ENCODE assay signal across 7 mouse cellular contexts in genomic region chr16:4602766-4603452, GRCm38 (mm10). TPM values are rescaled to one million over a fixed set of nuclear protein-coding genes. Genes with fewer than 3 reads are reported as not detected.
A peak's percentile ranks its signal among the peaks of the same experiment; 100 is the strongest.
DNase-seq lines count a peak whose midpoint lies in the region; ATAC-seq and TF ChIP-seq lines count a peak whose summit lies in the region.

No protein-coding gene starts in this region.

- H3K9me3 ChIP-seq in lung, embryonic 14.5 days (ENCODE audit: low read depth, low read length), result no peaks in the 10 kb centered on the region
- no peaks in the 10 kb centered on the region for H3K9me3 ChIP-seq in heart, postnatal 0 days (replicated peaks; ENCODE audit: control insufficient read depth, low read length)
- H3K9me3 ChIP-seq in kidney, postnatal 0 days (replicated peaks; ENCODE audit: low read length), result no peaks in the 10 kb centered on the region
- H3K9me3 ChIP-seq in neural tube, embryonic 13.5 days, result no peaks in the 10 kb centered on the region

- no peak for TF ChIP-seq CTCF in lung, embryonic 14.5 days (IDR thresholded peaks at IDR 0.05; ENCODE audit: low read depth)
- no peak for TF ChIP-seq CTCF in lung, adult 2 months (IDR thresholded peaks at IDR 0.05; ENCODE audit: insufficient read depth, low read length)
- no peak for TF ChIP-seq CTCF in heart, postnatal 0 days (IDR thresholded peaks at IDR 0.05; ENCODE audit: low read depth)
- 0 out of 2 replicates have a peak, but pooled peaks have one; percentile 1 for TF ChIP-seq CTCF in kidney, postnatal 0 days (IDR thresholded peaks at IDR 0.05; ENCODE audit: low read depth)
- no peak for TF ChIP-seq CTCF in thymus, adult 2 months (IDR thresholded peaks at IDR 0.05; ENCODE audit: borderline replicate concordance, control insufficient read depth, extremely low read depth, insufficient read depth, low read length, poor library complexity)

- TF ChIP-seq EP300 in heart, postnatal 0 days (IDR thresholded peaks at IDR 0.05; ENCODE audit: low read depth), result no peak

- no peak for TF ChIP-seq POLR2A in lung, adult 2 months (IDR thresholded peaks at IDR 0.05; ENCODE audit: borderline replicate concordance, extremely low read depth, low read depth, low read length)
- no peak for TF ChIP-seq POLR2A in thymus, adult 2 months (IDR thresholded peaks at IDR 0.05; ENCODE audit: control insufficient read depth, extremely low read depth, insufficient read depth, low read length, poor library complexity)

- H3K36me3 ChIP-seq in lung, embryonic 14.5 days (ENCODE audit: insufficient read depth), result no peaks in the 10 kb centered on the region; the same call in 1 of the 2 replicates
- no peaks in the 10 kb centered on the region for H3K36me3 ChIP-seq in heart, postnatal 0 days (replicated peaks; ENCODE audit: control insufficient read depth, insufficient read depth, low read length)
- no peaks in the 10 kb centered on the region for H3K36me3 ChIP-seq in kidney, postnatal 0 days (ENCODE audit: insufficient read depth, low read length)
- H3K36me3 ChIP-seq in neural tube, embryonic 13.5 days, result no peaks in the 10 kb centered on the region
- no peaks in the 10 kb centered on the region for H3K36me3 ChIP-seq in thymus, adult 2 months (ENCODE audit: control insufficient read depth, insufficient read depth, low read length)

- peak; percentile 70 for ATAC-seq in lung, embryonic 14.5 days (ENCODE audit: insufficient read depth)
- ATAC-seq in heart, postnatal 0 days (ENCODE audit: insufficient read depth, low read depth), result peak; percentile 37; the same call in 1 of the 2 replicates
- ATAC-seq in kidney, postnatal 0 days (replicated peaks; ENCODE audit: low FRiP score, low read depth), result peak; percentile 61
- ATAC-seq in neural tube, embryonic 13.5 days (ENCODE audit: low read depth), result no peak
- ATAC-seq in inflammation-experienced regulatory T-cells, adult 6 months, result no peak

- H3K27me3 ChIP-seq in lung, embryonic 14.5 days (ENCODE audit: insufficient read depth, low read length), result no peaks in the 10 kb centered on the region
- no peaks in the 10 kb centered on the region for H3K27me3 ChIP-seq in heart, postnatal 0 days (ENCODE audit: control insufficient read depth, insufficient read depth, low read length)
- H3K27me3 ChIP-seq in kidney, postnatal 0 days (ENCODE audit: insufficient read depth, low read length), result no peaks in the 10 kb centered on the region
- H3K27me3 ChIP-seq in neural tube, embryonic 13.5 days, result no peaks in the 10 kb centered on the region
- no peaks in the 10 kb centered on the region for H3K27me3 ChIP-seq in thymus, adult 2 months (ENCODE audit: control insufficient read depth, insufficient read depth, low read length)

- peak overlapping the region; percentile 33; the same call in 1 of the 2 replicates for H3K9ac ChIP-seq in lung, embryonic 14.5 days
- 0 out of 2 replicates have a peak overlapping the region, but pooled peaks have one; percentile 1 for H3K9ac ChIP-seq in heart, postnatal 0 days (replicated peaks; ENCODE audit: low read depth, low read length)
- peak overlapping the region; percentile 42 for H3K9ac ChIP-seq in kidney, postnatal 0 days (ENCODE audit: low read depth, low read length)
- H3K9ac ChIP-seq in neural tube, embryonic 13.5 days, result peak overlapping the region; percentile 49; the same call in 1 of the 2 replicates

- peak; percentile 63 for DNase-seq in lung, embryonic 14.5 days
- DNase-seq in lung, adult 2 months, result no peak
- DNase-seq in heart, postnatal 0 days (ENCODE audit: low spot score), result no peak
- DNase-seq in kidney, postnatal 0 days (ENCODE audit: low spot score), result peak; percentile 59
- DNase-seq in thymus, adult 2 months, result no peak

- H3K4me1 ChIP-seq in lung, embryonic 14.5 days (ENCODE audit: insufficient read depth), result peaks cover 56% of the 10 kb centered on the region
- H3K4me1 ChIP-seq in lung, adult 2 months (ENCODE audit: control insufficient read depth, insufficient read depth, low read length), result peaks cover 48% of the 10 kb centered on the region
- H3K4me1 ChIP-seq in heart, postnatal 0 days (ENCODE audit: control insufficient read depth, insufficient read depth), result peaks cover 83% of the 10 kb centered on the region
- H3K4me1 ChIP-seq in kidney, postnatal 0 days (replicated peaks; ENCODE audit: insufficient read depth, low read length), result peaks cover 91% of the 10 kb centered on the region
- H3K4me1 ChIP-seq in neural tube, embryonic 13.5 days (replicated peaks), result peaks cover 98% of the 10 kb centered on the region
- no peaks in the 10 kb centered on the region for H3K4me1 ChIP-seq in thymus, adult 2 months (replicated peaks; ENCODE audit: control insufficient read depth, insufficient read depth, low read length)

- 27% methylated on average over 7 of the region's 7 CpGs for WGBS in lung, embryonic 14.5 days
- 26% methylated on average over 7 of the region's 7 CpGs for WGBS in lung, adult 2 months
- 24% methylated on average over 7 of the region's 7 CpGs for whole genome bisulfite sequencing in heart, postnatal 0 days
- 13% methylated on average over 7 of the region's 7 CpGs for WGBS in kidney, postnatal 0 days
- 31% methylated on average over 7 of the region's 7 CpGs for WGBS in neural tube, embryonic 13.5 days
- WGBS in thymus, adult 2 months, result 91% methylated on average over 7 of the region's 7 CpGs

- peak overlapping the region; percentile 90 for H3K27ac ChIP-seq in lung, embryonic 14.5 days (ENCODE audit: low read depth)
- peak overlapping the region; percentile 83 for H3K27ac ChIP-seq in heart, postnatal 0 days (ENCODE audit: low read depth)
- peak overlapping the region; percentile 89 for H3K27ac ChIP-seq in kidney, postnatal 0 days
- peak overlapping the region; percentile 52 for H3K27ac ChIP-seq in neural tube, embryonic 13.5 days (replicated peaks)
- no peak overlapping the region for H3K27ac ChIP-seq in thymus, adult 2 months (ENCODE audit: control insufficient read depth, insufficient read depth, low read length)

- no peak overlapping the region for H3K4me3 ChIP-seq in lung, embryonic 14.5 days (ENCODE audit: low read depth, low read length)
- H3K4me3 ChIP-seq in lung, adult 2 months (replicated peaks; ENCODE audit: extremely low read depth, low read depth, low read length), result no peak overlapping the region
- H3K4me3 ChIP-seq in heart, postnatal 0 days (ENCODE audit: low read depth, low read length), result no peak overlapping the region
- no peak overlapping the region for H3K4me3 ChIP-seq in kidney, postnatal 0 days (replicated peaks; ENCODE audit: low read depth, low read length)
- H3K4me3 ChIP-seq in neural tube, embryonic 13.5 days, result no peak overlapping the region
- H3K4me3 ChIP-seq in thymus, adult 2 months (ENCODE audit: control insufficient read depth, insufficient read depth, low read length), result no peak overlapping the region

- peak overlapping the region; percentile 16 for H3K4me2 ChIP-seq in lung, embryonic 14.5 days
- peak overlapping the region; percentile 20; the same call in 1 of the 2 replicates for H3K4me2 ChIP-seq in heart, postnatal 0 days (ENCODE audit: low read depth, low read length)
- H3K4me2 ChIP-seq in kidney, postnatal 0 days (ENCODE audit: low read length), result peak overlapping the region; percentile 21; the same call in 1 of the 2 replicates
- H3K4me2 ChIP-seq in neural tube, embryonic 13.5 days, result no peak overlapping the region

RNA-seq across cellular contexts. Expression of gene Glis2, which starts 8.4 kb away (rescaled TPM):
- polyA plus RNA-seq in lung, embryonic 14.5 days (2014; fragmentation: Nextera tagmentation; extraction: Ambion mirVana), result 24.4 and 29.2 TPM in 2 replicates
- polyA plus RNA-seq in lung, adult 2 months (2012; rRNA removed), result 66.5 and 76.4 TPM in 2 replicates
- 25.3 and 25.4 TPM in 2 replicates for total RNA-seq in heart, postnatal 0 days (2014; rRNA removed; ENCODE audit: low replicate concordance)
- polyA plus RNA-seq in heart, postnatal 0 days (2015; fragmentation: Nextera tagmentation; extraction: Ambion mirVana), result 11.2 and 11.8 TPM in 2 replicates
- 74.6 and 78.8 TPM in 2 replicates for polyA plus RNA-seq in kidney, postnatal 0 days (2015; fragmentation: Nextera tagmentation; extraction: Ambion mirVana)
- polyA plus RNA-seq in neural tube, embryonic 13.5 days (2015; fragmentation: Nextera tagmentation; extraction: Ambion mirVana), result 22.2 and 28.8 TPM in 2 replicates
- 11.8 and 14.3 TPM in 2 replicates for polyA plus RNA-seq in thymus, adult 2 months (2012; rRNA removed)
- under 1 TPM; 0.15 to 0.36 (median 0.16) TPM for polyA plus RNA-seq in inflammation-experienced regulatory T-cells, adult 6 months (2017; shearing (Covaris generic))

RNA-seq across cellular contexts. Expression of gene Pam16, which starts 21.9 kb away (rescaled TPM):
- polyA plus RNA-seq in lung, embryonic 14.5 days (2014; fragmentation: Nextera tagmentation; extraction: Ambion mirVana), result 81.9 and 86.3 TPM in 2 replicates
- polyA plus RNA-seq in lung, adult 2 months (2012; rRNA removed), result 8.4 and 12.3 TPM in 2 replicates
- 23.9 and 74.9 TPM in 2 replicates for total RNA-seq in heart, postnatal 0 days (2014; rRNA removed; ENCODE audit: low replicate concordance)
- polyA plus RNA-seq in heart, postnatal 0 days (2015; fragmentation: Nextera tagmentation; extraction: Ambion mirVana), result 172 and 184 TPM in 2 replicates
- 105 and 106 TPM in 2 replicates for polyA plus RNA-seq in kidney, postnatal 0 days (2015; fragmentation: Nextera tagmentation; extraction: Ambion mirVana)
- polyA plus RNA-seq in neural tube, embryonic 13.5 days (2015; fragmentation: Nextera tagmentation; extraction: Ambion mirVana), result 152 and 169 TPM in 2 replicates
- 35.7 and 40.4 TPM in 2 replicates for polyA plus RNA-seq in thymus, adult 2 months (2012; rRNA removed)
- polyA plus RNA-seq in inflammation-experienced regulatory T-cells, adult 6 months (2017; shearing (Covaris generic)), result 10 to 100 TPM; 17.3 to 41.9 (median 31.7) TPM

RNA-seq across cellular contexts. Expression of gene Vasn, which starts 36.8 kb away (rescaled TPM):
- 23.1 and 23.5 TPM in 2 replicates for polyA plus RNA-seq in lung, embryonic 14.5 days (2014; fragmentation: Nextera tagmentation; extraction: Ambion mirVana)
- 86.4 and 91.1 TPM in 2 replicates for polyA plus RNA-seq in lung, adult 2 months (2012; rRNA removed)
- 38.7 and 64.8 TPM in 2 replicates for total RNA-seq in heart, postnatal 0 days (2014; rRNA removed; ENCODE audit: low replicate concordance)
- polyA plus RNA-seq in heart, postnatal 0 days (2015; fragmentation: Nextera tagmentation; extraction: Ambion mirVana), result 8.1 and 9.3 TPM in 2 replicates
- polyA plus RNA-seq in kidney, postnatal 0 days (2015; fragmentation: Nextera tagmentation; extraction: Ambion mirVana), result 20.4 and 21.1 TPM in 2 replicates
- polyA plus RNA-seq in neural tube, embryonic 13.5 days (2015; fragmentation: Nextera tagmentation; extraction: Ambion mirVana), result 6.7 TPM in 2 replicates
- 5.3 and 8.1 TPM in 2 replicates for polyA plus RNA-seq in thymus, adult 2 months (2012; rRNA removed)
- 1 to 10 TPM in 1 of 3 experiments, under 1 TPM in 2; 0.78 to 1.6 (median 0.84) TPM for polyA plus RNA-seq in inflammation-experienced regulatory T-cells, adult 6 months (2017; shearing (Covaris generic))

RNA-seq across cellular contexts. Expression of gene Dnaja3, which starts 36.9 kb away (rescaled TPM):
- polyA plus RNA-seq in lung, embryonic 14.5 days (2014; fragmentation: Nextera tagmentation; extraction: Ambion mirVana), result 58.7 and 59.3 TPM in 2 replicates
- 16.1 and 21.2 TPM in 2 replicates for polyA plus RNA-seq in lung, adult 2 months (2012; rRNA removed)
- total RNA-seq in heart, postnatal 0 days (2014; rRNA removed; ENCODE audit: low replicate concordance), result 99.6 and 102 TPM in 2 replicates
- polyA plus RNA-seq in heart, postnatal 0 days (2015; fragmentation: Nextera tagmentation; extraction: Ambion mirVana), result 99.5 and 103 TPM in 2 replicates
- polyA plus RNA-seq in kidney, postnatal 0 days (2015; fragmentation: Nextera tagmentation; extraction: Ambion mirVana), result 87.8 and 89.3 TPM in 2 replicates
- 55.7 and 59.2 TPM in 2 replicates for polyA plus RNA-seq in neural tube, embryonic 13.5 days (2015; fragmentation: Nextera tagmentation; extraction: Ambion mirVana)
- 18.3 and 19.7 TPM in 2 replicates for polyA plus RNA-seq in thymus, adult 2 months (2012; rRNA removed)
- polyA plus RNA-seq in inflammation-experienced regulatory T-cells, adult 6 months (2017; shearing (Covaris generic)), result 10 to 100 TPM; 21.1 to 28.7 (median 25.3) TPM

RNA-seq across cellular contexts. Expression of gene Tfap4, which starts 43.3 kb away (rescaled TPM):
- 23.0 and 24.1 TPM in 2 replicates for polyA plus RNA-seq in lung, embryonic 14.5 days (2014; fragmentation: Nextera tagmentation; extraction: Ambion mirVana)
- polyA plus RNA-seq in lung, adult 2 months (2012; rRNA removed), result 6.0 and 6.9 TPM in 2 replicates
- 2.6 and 6.3 TPM in 2 replicates for total RNA-seq in heart, postnatal 0 days (2014; rRNA removed; ENCODE audit: low replicate concordance)
- 2.9 and 3.4 TPM in 2 replicates for polyA plus RNA-seq in heart, postnatal 0 days (2015; fragmentation: Nextera tagmentation; extraction: Ambion mirVana)
- 17.2 and 19.6 TPM in 2 replicates for polyA plus RNA-seq in kidney, postnatal 0 days (2015; fragmentation: Nextera tagmentation; extraction: Ambion mirVana)
- 10.2 TPM in 2 replicates for polyA plus RNA-seq in neural tube, embryonic 13.5 days (2015; fragmentation: Nextera tagmentation; extraction: Ambion mirVana)
- 12.0 and 13.5 TPM in 2 replicates for polyA plus RNA-seq in thymus, adult 2 months (2012; rRNA removed)
- polyA plus RNA-seq in inflammation-experienced regulatory T-cells, adult 6 months (2017; shearing (Covaris generic)), result 1 to 10 TPM; 3.1 to 5.8 (median 4.2) TPM

Comparison
In these comparisons a context has a peak if more than half of its experiments do, and no peak if none do; other contexts are left out.
1. DNase-seq: peak in lung, embryonic 14.5 days (single experiment) and kidney, postnatal 0 days (single experiment); none in lung, adult 2 months (single experiment), heart, postnatal 0 days (single experiment) and thymus, adult 2 months (single experiment).
2. ATAC-seq: peak in lung, embryonic 14.5 days (single experiment), heart, postnatal 0 days (single experiment) and kidney, postnatal 0 days (single experiment); none in neural tube, embryonic 13.5 days (single experiment) and inflammation-experienced regulatory T-cells, adult 6 months (single experiment).
3. Peak in every context shown above with its lines, with median percentiles within 50 percentile points of each other: H3K9ac ChIP-seq.